ENCODE assay signal across 35 mouse cellular contexts in genomic region chr11:68997080-68997479, GRCm38 (mm10).
"Had no signal": no experiment of that assay in that cellular context is flagged by ENCODE, and none has a peak within 500 bp of the region (broad histone marks: within the 10 kb centered on the region; RNA-seq: fewer than 3 reads in every experiment).

No protein-coding gene starts in this region.

- H3K4me3 ChIP-seq: heart, embryonic 10.5 days; heart, embryonic 12.5 days; heart, embryonic 13.5 days; heart, embryonic 15.5 days; hindbrain, embryonic 10.5 days; hindbrain, embryonic 12.5 days; hindbrain, embryonic 13.5 days; hindbrain, embryonic 15.5 days; intestine, embryonic 15.5 days; kidney, embryonic 15.5 days; layer of hippocampus, adult 2 months had no signal

- H3K27ac ChIP-seq: heart, embryonic 10.5 days; heart, embryonic 13.5 days; heart, embryonic 15.5 days; hindbrain, embryonic 10.5 days; hindbrain, embryonic 12.5 days; hindbrain, embryonic 13.5 days; hindbrain, embryonic 14.5 days; hindbrain, embryonic 15.5 days; hindbrain, postnatal 0 days; intestine, embryonic 15.5 days; kidney, embryonic 15.5 days; kidney, postnatal 0 days; layer of hippocampus, adult 2 months had no signal

- DNase-seq: heart, postnatal 10 days; heart, postnatal 14 days; heart, postnatal 36 days; heart, postnatal 4 days; kidney, adult 11 months; kidney, adult 18-20 months; kidney, adult 2 months; kidney, adult 8-10 months; kidney, adult 9 months; kidney, postnatal 10 days; kidney, postnatal 14 days; kidney, postnatal 25 days; kidney, postnatal 36 days; kidney, postnatal 4 days; layer of hippocampus, adult 9-11 months; layer of hippocampus, postnatal 36 days had no signal

- H3K27me3 ChIP-seq: heart, embryonic 12.5 days; heart, embryonic 13.5 days; heart, embryonic 15.5 days; hindbrain, embryonic 12.5 days; hindbrain, embryonic 13.5 days; hindbrain, embryonic 15.5 days; intestine, embryonic 15.5 days; kidney, embryonic 15.5 days had no signal

- H3K4me2 ChIP-seq: heart, embryonic 11.5 days; heart, embryonic 12.5 days; heart, embryonic 13.5 days; heart, embryonic 15.5 days; hindbrain, embryonic 12.5 days; hindbrain, embryonic 13.5 days; hindbrain, embryonic 14.5 days; hindbrain, embryonic 15.5 days; intestine, embryonic 15.5 days; kidney, embryonic 15.5 days had no signal

- H3K4me1 ChIP-seq: heart, embryonic 10.5 days; heart, embryonic 12.5 days; heart, embryonic 13.5 days; heart, embryonic 15.5 days; hindbrain, embryonic 10.5 days; hindbrain, embryonic 12.5 days; hindbrain, embryonic 13.5 days; hindbrain, embryonic 15.5 days; intestine, embryonic 15.5 days; kidney, embryonic 15.5 days had no signal

- ATAC-seq: hindbrain, embryonic 16.5 days; hindbrain, postnatal 0 days; inflammation-experienced regulatory T-cells, adult 6 months; intestine, embryonic 15.5 days; intestine, embryonic 16.5 days; intestine, postnatal 0 days had no signal

- H3K9ac ChIP-seq: heart, embryonic 12.5 days; heart, embryonic 13.5 days; heart, embryonic 15.5 days; hindbrain, embryonic 12.5 days; hindbrain, embryonic 13.5 days; hindbrain, embryonic 14.5 days; hindbrain, embryonic 15.5 days; intestine, embryonic 15.5 days; kidney, embryonic 15.5 days had no signal

- H3K9me3 ChIP-seq: heart, embryonic 10.5 days; heart, embryonic 12.5 days; heart, embryonic 13.5 days; heart, embryonic 15.5 days; hindbrain, embryonic 10.5 days; hindbrain, embryonic 12.5 days; hindbrain, embryonic 13.5 days; hindbrain, embryonic 15.5 days; intestine, embryonic 15.5 days; kidney, embryonic 15.5 days had no signal
